Mouse (Mus musculus): ENCODE results near the gene Stxbp4. TPM values are rescaled to one million over a fixed set of nuclear protein-coding genes. Genes with fewer than 3 reads are reported as not detected.

The Stxbp4 gene
- polyA plus RNA-seq, 1 experiment, result 5.0 TPM

DNA sequence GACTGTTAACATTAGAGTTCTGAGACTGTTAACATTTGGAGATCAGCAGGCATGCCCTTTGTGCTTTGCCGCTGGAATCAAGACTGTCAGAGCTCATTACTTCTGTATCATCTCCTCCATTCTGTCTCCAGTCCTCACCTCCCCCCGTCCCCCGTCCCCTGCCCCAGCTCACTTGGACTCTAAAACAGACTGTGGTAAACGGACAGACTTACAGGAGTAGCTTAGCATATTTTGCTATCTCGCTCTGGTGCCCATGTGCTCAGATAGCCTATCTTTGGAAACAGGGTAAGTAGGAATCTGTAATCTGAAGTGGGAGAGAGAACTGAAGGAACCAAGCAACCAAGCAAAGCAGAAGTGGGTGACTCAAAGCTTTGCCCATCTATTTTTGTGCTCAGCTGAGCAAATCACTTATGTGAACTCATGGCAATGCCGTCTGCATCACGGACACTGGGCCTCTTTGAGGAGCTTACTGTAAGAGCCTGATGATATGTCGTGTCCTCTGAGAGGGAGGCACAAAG is 39.9 kb upstream of the Stxbp4 start:
- TF ChIP-seq POLR2A (IDR thresholded peaks at IDR 0.05; ENCODE audit: low read depth, low read length) (no peak), CTCF (conservative IDR thresholded peaks at IDR 0.05; ENCODE audit: insufficient read depth, insufficient read length, low read depth, low read length) (no peak)
- H3K4me3 ChIP-seq (ENCODE audit: insufficient read depth, low read depth, low read length), result no peak overlapping the region
- DNase-seq, result no peak
- WGBS, result 80% methylated on average over 8 of the region's 8 CpGs
- H3K27me3 ChIP-seq (replicated peaks; ENCODE audit: control insufficient read depth, insufficient read depth, low read length), result no peaks in the 10 kb centered on the region
- no peaks in the 10 kb centered on the region for H3K4me1 ChIP-seq (ENCODE audit: control insufficient read depth, insufficient read depth, low read length)
- H3K27ac ChIP-seq (ENCODE audit: insufficient read depth, low read depth, low read length), result no peak overlapping the region
- H3K36me3 ChIP-seq (ENCODE audit: control insufficient read depth, insufficient read depth, low read length), result no peaks in the 10 kb centered on the region

DNA sequence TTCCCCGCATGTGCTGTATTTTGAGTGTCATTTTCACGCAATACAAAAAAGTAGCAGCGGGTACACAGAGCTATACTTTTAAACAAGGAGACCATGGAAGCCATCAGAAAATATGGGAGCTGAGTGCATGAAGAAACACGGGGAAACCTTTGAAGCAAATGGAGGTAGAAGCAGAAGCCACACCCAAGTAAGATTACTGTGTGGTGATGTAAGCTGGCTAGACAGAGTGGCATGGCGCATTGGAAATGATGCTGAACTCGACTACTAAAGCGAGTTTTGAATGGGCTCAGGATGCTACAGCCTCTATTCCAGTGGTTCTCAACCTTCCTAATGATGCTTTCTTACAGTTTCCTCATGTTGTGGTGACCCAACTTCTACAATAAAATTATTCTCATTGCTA is 39.1 kb upstream of the Stxbp4 start:
- no peaks in the 10 kb centered on the region for H3K36me3 ChIP-seq (ENCODE audit: control insufficient read depth, insufficient read depth, low read length)
- no peak for TF ChIP-seq POLR2A (IDR thresholded peaks at IDR 0.05; ENCODE audit: low read depth, low read length)
- TF ChIP-seq CTCF (conservative IDR thresholded peaks at IDR 0.05; ENCODE audit: insufficient read depth, insufficient read length, low read depth, low read length), result no peak

DNA sequence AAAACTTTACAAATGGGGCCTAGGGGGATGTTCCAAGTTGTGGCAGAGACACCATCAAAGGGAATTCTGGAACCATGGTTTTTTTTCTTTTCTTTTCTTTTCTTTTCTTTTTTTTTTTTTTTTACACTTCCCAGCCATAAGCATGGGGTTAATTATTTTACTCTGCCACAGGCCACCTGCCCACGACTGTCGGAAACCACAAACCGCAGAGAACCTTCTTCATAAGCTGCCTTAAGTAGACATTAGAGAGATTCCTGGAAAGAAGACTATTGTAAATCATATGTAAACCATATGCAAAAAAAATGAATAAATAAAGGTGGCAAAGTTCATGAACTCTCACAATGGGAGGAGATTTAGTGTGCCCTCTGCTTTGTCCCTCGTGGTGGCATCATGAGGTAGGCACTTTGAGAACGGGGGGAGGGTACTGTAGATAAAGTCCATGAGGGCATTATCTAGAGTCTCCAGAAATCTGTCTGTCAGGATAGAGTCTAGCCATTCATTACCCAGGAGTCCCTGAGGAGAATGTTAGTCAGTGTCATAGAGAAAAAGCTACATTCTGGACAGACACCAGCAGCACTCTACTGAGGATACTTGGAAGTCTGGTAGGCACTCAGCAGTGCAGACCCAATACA is 37.7 kb upstream of the Stxbp4 start:
- TF ChIP-seq CTCF (conservative IDR thresholded peaks at IDR 0.05; ENCODE audit: insufficient read depth, insufficient read length, low read depth, low read length), result no peak
- TF ChIP-seq POLR2A (IDR thresholded peaks at IDR 0.05; ENCODE audit: low read depth, low read length), result no peak
- 62% methylated on average over 5 of the region's 5 CpGs for WGBS
- Histone ChIP-seq H3K4me3 (ENCODE audit: insufficient read depth, low read depth, low read length) (no peak overlapping the region), H3K27ac (ENCODE audit: insufficient read depth, low read depth, low read length) (no peak overlapping the region), H3K27me3 (replicated peaks; ENCODE audit: control insufficient read depth, insufficient read depth, low read length) (no peaks in the 10 kb centered on the region), H3K4me1 (ENCODE audit: control insufficient read depth, insufficient read depth, low read length) (no peaks in the 10 kb centered on the region), H3K36me3 (ENCODE audit: control insufficient read depth, insufficient read depth, low read length) (no peaks in the 10 kb centered on the region)
- no peak for DNase-seq

More for the DNA sequence above, 39.1 kb upstream of the Stxbp4 start:
- no peaks in the 10 kb centered on the region for H3K27me3 ChIP-seq (replicated peaks; ENCODE audit: control insufficient read depth, insufficient read depth, low read length)
- H3K27ac ChIP-seq (ENCODE audit: insufficient read depth, low read depth, low read length), result no peak overlapping the region
- no peaks in the 10 kb centered on the region for H3K4me1 ChIP-seq (ENCODE audit: control insufficient read depth, insufficient read depth, low read length)
- WGBS, result 94% methylated on average over 7 of the region's 7 CpGs
- no peak for DNase-seq
- H3K4me3 ChIP-seq (ENCODE audit: insufficient read depth, low read depth, low read length), result no peak overlapping the region

GRCm38 (mm10) chr11:90667325-90667724 is 29.4 kb upstream of the Stxbp4 start:
- Histone ChIP-seq H3K36me3 (ENCODE audit: control insufficient read depth, insufficient read depth, low read length) (no peaks in the 10 kb centered on the region; the same call in 1 of the 2 replicates), H3K4me3 (ENCODE audit: insufficient read depth, low read depth, low read length) (no peak overlapping the region), H3K4me1 (ENCODE audit: control insufficient read depth, insufficient read depth, low read length) (0 out of 2 replicates have a peak, but pooled peaks cover 5% of the 10 kb centered on the region), H3K27me3 (replicated peaks; ENCODE audit: control insufficient read depth, insufficient read depth, low read length) (no peaks in the 10 kb centered on the region), H3K27ac (ENCODE audit: insufficient read depth, low read depth, low read length) (no peak overlapping the region)
- TF ChIP-seq POLR2A (IDR thresholded peaks at IDR 0.05; ENCODE audit: low read depth, low read length) (no peak), CTCF (conservative IDR thresholded peaks at IDR 0.05; ENCODE audit: insufficient read depth, insufficient read length, low read depth, low read length) (no peak)
- no peak for DNase-seq
- 94% methylated on average over 6 of the region's 6 CpGs for WGBS

- Histone ChIP-seq H3K4me1 (ENCODE audit: control insufficient read depth, insufficient read depth, low read length) (0 out of 2 replicates have a peak, but pooled peaks cover 5% of the 10 kb centered on the region), H3K4me3 (ENCODE audit: insufficient read depth, low read depth, low read length) (no peak overlapping the region), H3K36me3 (ENCODE audit: control insufficient read depth, insufficient read depth, low read length) (no peaks in the 10 kb centered on the region; the same call in 1 of the 2 replicates), H3K27me3 (replicated peaks; ENCODE audit: control insufficient read depth, insufficient read depth, low read length) (no peaks in the 10 kb centered on the region), H3K27ac (ENCODE audit: insufficient read depth, low read depth, low read length) (no peak overlapping the region)
- no peak for TF ChIP-seq CTCF (conservative IDR thresholded peaks at IDR 0.05; ENCODE audit: insufficient read depth, insufficient read length, low read depth, low read length)
- TF ChIP-seq POLR2A (IDR thresholded peaks at IDR 0.05; ENCODE audit: low read depth, low read length), result no peak
- WGBS, result 92% methylated on average over 4 of the region's 4 CpGs
- no peak for DNase-seq
Observed at GRCm38 (mm10) chr11:90666916-90667315, 29.0 kb upstream of the Stxbp4 start.

- no peaks in the 10 kb centered on the region for H3K27me3 ChIP-seq (replicated peaks; ENCODE audit: control insufficient read depth, insufficient read depth, low read length)
- H3K36me3 ChIP-seq (ENCODE audit: control insufficient read depth, insufficient read depth, low read length), result no peaks in the 10 kb centered on the region; the same call in none of the 2 replicates
- 44% methylated on average over 3 of the region's 3 CpGs for WGBS
- H3K27ac ChIP-seq (ENCODE audit: insufficient read depth, low read depth, low read length), result no peak overlapping the region
- no peak overlapping the region for H3K4me3 ChIP-seq (ENCODE audit: insufficient read depth, low read depth, low read length)
- TF ChIP-seq CTCF (conservative IDR thresholded peaks at IDR 0.05; ENCODE audit: insufficient read depth, insufficient read length, low read depth, low read length), result no peak
- TF ChIP-seq POLR2A (IDR thresholded peaks at IDR 0.05; ENCODE audit: low read depth, low read length), result no peak
- DNase-seq, result no peak
- 0 out of 2 replicates have a peak, but pooled peaks cover 5% of the 10 kb centered on the region for H3K4me1 ChIP-seq (ENCODE audit: control insufficient read depth, insufficient read depth, low read length)
Observed at GRCm38 (mm10) chr11:90666144-90666757, 28.4 kb upstream of the Stxbp4 start.

DNA sequence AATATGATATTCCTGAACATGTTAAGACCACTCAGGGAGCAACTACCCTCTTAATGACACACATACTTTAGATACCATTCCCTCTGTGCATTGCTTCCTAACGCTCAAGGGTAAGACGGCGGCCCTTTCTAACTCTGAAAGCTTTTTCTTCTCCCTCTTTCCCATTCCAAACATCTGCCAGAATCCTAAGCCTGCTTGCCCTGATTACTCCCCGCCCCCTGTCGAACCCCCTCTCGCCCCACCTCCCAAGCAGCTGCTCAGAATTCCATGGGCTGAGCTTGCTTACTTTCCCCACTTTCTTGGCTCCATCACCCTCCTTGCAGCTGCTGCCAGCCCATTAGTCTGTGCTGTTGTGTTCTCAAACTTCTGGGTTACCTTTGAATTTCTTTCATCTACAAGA is 27.3 kb upstream of the Stxbp4 start:
- H3K36me3 ChIP-seq (ENCODE audit: control insufficient read depth, insufficient read depth, low read length), result no peaks in the 10 kb centered on the region; the same call in none of the 2 replicates
- H3K27ac ChIP-seq (ENCODE audit: insufficient read depth, low read depth, low read length), result peak overlapping the region; percentile 60; the same call in 1 of the 2 replicates
- 34% methylated on average over 6 of the region's 6 CpGs for WGBS
- H3K27me3 ChIP-seq (replicated peaks; ENCODE audit: control insufficient read depth, insufficient read depth, low read length), result no peaks in the 10 kb centered on the region
- TF ChIP-seq CTCF (conservative IDR thresholded peaks at IDR 0.05; ENCODE audit: insufficient read depth, insufficient read length, low read depth, low read length) (no peak), POLR2A (IDR thresholded peaks at IDR 0.05; ENCODE audit: low read depth, low read length) (no peak)
- H3K4me3 ChIP-seq (ENCODE audit: insufficient read depth, low read depth, low read length), result no peak overlapping the region
- H3K4me1 ChIP-seq (ENCODE audit: control insufficient read depth, insufficient read depth, low read length), result 0 out of 2 replicates have a peak, but pooled peaks cover 5% of the 10 kb centered on the region
- DNase-seq, result peak; percentile 33

All from kidney, adult 2 months (tissue).